Mouse (Mus musculus) limb, embryonic 14.5 days (tissue): ENCODE results near the gene Gpi1. TPM values are rescaled to one million over a fixed set of nuclear protein-coding genes. Genes with fewer than 3 reads are reported as not detected.

Experiments
- ATAC-seq: fragments of 200-750 bp; cut with Nextera tagmentation; 2 replicates; pipeline ENCODE4 v1.8.0; 2017; ENCODE audit warnings: low read depth, moderate number of reproducible peaks, moderate TSS enrichment; ENCODE audit not compliant: low FRiP score
- DNase-seq: peaks from one replicate; pipeline ENCODE4 v3.0.0-alpha.2; 2015; ENCODE audit warnings: low spot score
- H3K27ac ChIP-seq: fragments of 300-500 bp; sonication (generic); replicated peaks from 2 replicates; pipeline ENCODE4 v1.5.1; 2014; ENCODE audit warnings: low read depth, mild to moderate bottlenecking, low read length, moderate library complexity, mixed read lengths
- H3K27me3 ChIP-seq: fragments of 300-500 bp; sonication (generic); 2 replicates; pipeline ENCODE4 v1.6.1; 2014; ENCODE audit warnings: low read length, mixed read lengths; ENCODE audit not compliant: control insufficient read depth, insufficient read depth
- H3K36me3 ChIP-seq: fragments of 300-500 bp; sonication (generic); 2 replicates; pipeline ENCODE4 v1.6.1; 2014; ENCODE audit warnings: mild to moderate bottlenecking, low read length, moderate library complexity, mixed read lengths; ENCODE audit not compliant: control insufficient read depth, insufficient read depth
- H3K4me1 ChIP-seq: fragments of 300-500 bp; sonication (generic); 2 replicates; pipeline ENCODE4 v1.6.1; 2014; ENCODE audit warnings: antibody characterized with exemption, low read length, mixed read lengths; ENCODE audit not compliant: control insufficient read depth, insufficient read depth
- H3K4me2 ChIP-seq: fragments of 300-500 bp; sonication (generic); replicated peaks from 2 replicates; pipeline ENCODE4 v1.6.1; 2014; ENCODE audit warnings: low read depth, mild to moderate bottlenecking, low read length, moderate library complexity; ENCODE audit not compliant: severe bottlenecking
- H3K4me3 ChIP-seq: fragments of 300-500 bp; sonication (generic); replicated peaks from 2 replicates; pipeline ENCODE4 v1.5.1; 2014; ENCODE audit warnings: low read length
- H3K9ac ChIP-seq: fragments of 300-500 bp; sonication (generic); 2 replicates; pipeline ENCODE4 v1.6.1; 2014; ENCODE audit warnings: mild to moderate bottlenecking, low read depth, low read length, moderate library complexity; ENCODE audit not compliant: severe bottlenecking
- H3K9me3 ChIP-seq: fragments of 300-500 bp; sonication (generic); 2 replicates; pipeline ENCODE4 v1.6.1; 2016; ENCODE audit warnings: low read length; ENCODE audit not compliant: control insufficient read depth
- POLR2A ChIP-seq: fragments of 200-500 bp; IDR thresholded peaks from 2 replicates; pipeline ENCODE4 v1.8.0; 2012; ENCODE audit warnings: inconsistent platforms, mild to moderate bottlenecking, moderate library complexity, borderline replicate concordance; ENCODE audit not compliant: insufficient read depth, insufficient read length; ENCODE audit errors: extremely low read depth
- WGBS: fragments of 180-500 bp; shearing (Covaris S2); extraction: QIAGEN DNeasy Blood & Tissue Kit; methylation state at CpG from one replicate; pipeline ENCODE4 v1.1.7; 2014; 5-methylcytosine and 5-hydroxymethylcytosine counted together
- polyA plus RNA-seq, 2 experiments: library from polyadenylated mRNA; depleted of rRNA in 1 of 2; stranded (reverse) in 1 of 2; unstranded in 1 of 2; fragments of >200 nt; fragmentation: Nextera tagmentation in 1 of 2; extraction: Ambion mirVana in 1 of 2; gene quantifications; 2 replicates each; pipeline versions ENCODE4 v1.2.1 to v1.2.3; 2012 to 2014

Gene Gpi1
- polyA plus RNA-seq, 2 experiments = 256 to 281 TPM

- Histone ChIP-seq H3K9me3 (no peaks in the 10 kb centered on the region), H3K36me3 (peaks cover 20% of the 10 kb centered on the region), H3K27me3 (no peaks in the 10 kb centered on the region), H3K4me3 (no peak overlapping the region), H3K27ac (no peak overlapping the region), H3K9ac (no peak overlapping the region), H3K4me2 (no peak overlapping the region), H3K4me1 (peaks cover 19% of the 10 kb centered on the region)
- ATAC-seq = no peak
- TF ChIP-seq POLR2A = no peak
- DNase-seq = no peak
Observed at GRCm38 (mm10) chr7:34266421-34266820, 36.3 kb upstream of the Gpi1 start.

- no peak overlapping the region for H3K4me3 ChIP-seq
- H3K27ac ChIP-seq = no peak overlapping the region
- peaks cover 24% of the 10 kb centered on the region for H3K36me3 ChIP-seq
- peaks cover 19% of the 10 kb centered on the region for H3K4me1 ChIP-seq
- no peaks in the 10 kb centered on the region for H3K27me3 ChIP-seq
- DNase-seq (peak; percentile 52), ATAC-seq (no peak)
- no peak overlapping the region for H3K4me2 ChIP-seq
- 66% methylated on average over 5 of the region's 5 CpGs for WGBS
- TF ChIP-seq POLR2A = no peak
- H3K9ac ChIP-seq = no peak overlapping the region
- H3K9me3 ChIP-seq = no peaks in the 10 kb centered on the region
Observed at GRCm38 (mm10) chr7:34265876-34266346, 35.8 kb upstream of the Gpi1 start.

GRCm38 (mm10) chr7:34263437-34263836 lies 33.3 kb upstream of the Gpi1 start:
- 97% methylated on average over 5 of the region's 5 CpGs for WGBS
- Histone ChIP-seq H3K4me1 (peaks cover 11% of the 10 kb centered on the region), H3K27me3 (no peaks in the 10 kb centered on the region), H3K36me3 (peaks cover 29% of the 10 kb centered on the region), H3K9ac (no peak overlapping the region), H3K27ac (no peak overlapping the region), H3K4me2 (no peak overlapping the region), H3K9me3 (no peaks in the 10 kb centered on the region), H3K4me3 (no peak overlapping the region)
- no peak for DNase-seq
- TF ChIP-seq POLR2A = no peak
- ATAC-seq = no peak

- no peaks in the 10 kb centered on the region for H3K27me3 ChIP-seq
- ATAC-seq (peak; percentile 50; the same call in 1 of the 2 replicates), DNase-seq (peak; percentile 27)
- no peak overlapping the region for H3K4me2 ChIP-seq
- H3K36me3 ChIP-seq = peaks cover 69% of the 10 kb centered on the region
- H3K9me3 ChIP-seq = no peaks in the 10 kb centered on the region
- no peak for TF ChIP-seq POLR2A
- no peak overlapping the region for H3K4me3 ChIP-seq
- peak overlapping the region; percentile 68 for H3K27ac ChIP-seq
- no peak overlapping the region for H3K9ac ChIP-seq
- 42% methylated on average over 1 of the region's 1 CpGs for WGBS
- H3K4me1 ChIP-seq = 0 out of 2 replicates have a peak, but pooled peaks cover 10% of the 10 kb centered on the region
Observed at GRCm38 (mm10) chr7:34258407-34258806, 28.3 kb upstream of the Gpi1 start.

- ATAC-seq = no peak
- Histone ChIP-seq H3K4me3 (no peak overlapping the region), H3K36me3 (peaks cover 63% of the 10 kb centered on the region), H3K4me1 (0 out of 2 replicates have a peak, but pooled peaks cover 10% of the 10 kb centered on the region), H3K27ac (no peak overlapping the region; the same call in 1 of the 2 replicates), H3K4me2 (no peak overlapping the region), H3K27me3 (no peaks in the 10 kb centered on the region), H3K9ac (no peak overlapping the region), H3K9me3 (no peaks in the 10 kb centered on the region)
- WGBS = 73% methylated on average over 9 of the region's 9 CpGs
- no peak for TF ChIP-seq POLR2A
- no peak for DNase-seq
Observed at GRCm38 (mm10) chr7:34257279-34257678, 27.1 kb upstream of the Gpi1 start.

- H3K27ac ChIP-seq = no peak overlapping the region
- WGBS = 91% methylated on average over 1 of the region's 1 CpGs
- no peak for DNase-seq
- H3K4me3 ChIP-seq = no peak overlapping the region
- H3K9ac ChIP-seq = no peak overlapping the region
- 0 out of 2 replicates have a peak, but pooled peaks cover 10% of the 10 kb centered on the region for H3K4me1 ChIP-seq
- no peak for TF ChIP-seq POLR2A
- H3K27me3 ChIP-seq = no peaks in the 10 kb centered on the region
- no peak overlapping the region for H3K4me2 ChIP-seq
- no peak for ATAC-seq
- peaks cover 55% of the 10 kb centered on the region for H3K36me3 ChIP-seq
- H3K9me3 ChIP-seq = no peaks in the 10 kb centered on the region
Observed at GRCm38 (mm10) chr7:34255916-34256315, 25.8 kb upstream of the Gpi1 start.
